Mouse (Mus musculus) ES-Bruce4 (cell line): Measurements from ENCODE around the gene Olfr1423. TPM values are rescaled to one million over a fixed set of nuclear protein-coding genes. Genes with fewer than 3 reads are reported as not detected.

ENCODE experiments used
- H3K27ac ChIP-seq: 2 replicates; pipeline ENCODE4 v1.5.1; 2012; ENCODE audit warnings: low read length, inconsistent platforms; ENCODE audit not compliant: insufficient read depth
- H3K27me3 ChIP-seq: 2 replicates; pipeline ENCODE4 v1.6.1; 2012; ENCODE audit warnings: mild to moderate bottlenecking, low read length, inconsistent platforms; ENCODE audit not compliant: control insufficient read depth, poor library complexity, insufficient read depth, severe bottlenecking
- H3K36me3 ChIP-seq: 2 replicates; pipeline ENCODE4 v1.6.1; 2012; ENCODE audit warnings: inconsistent platforms, mild to moderate bottlenecking, low read length, moderate library complexity; ENCODE audit not compliant: control insufficient read depth, poor library complexity, insufficient read depth, severe bottlenecking
- H3K4me1 ChIP-seq: one replicate; pipeline ENCODE4 v1.8.1; 2011; ENCODE audit warnings: low read length; ENCODE audit not compliant: control insufficient read depth, insufficient read depth
- H3K4me3 ChIP-seq: 2 replicates; pipeline ENCODE4 v1.5.1; 2011; ENCODE audit warnings: low read depth, mild to moderate bottlenecking, low read length
- H3K9ac ChIP-seq: 2 replicates; pipeline ENCODE4 v1.6.1; 2012; ENCODE audit warnings: low read depth, mild to moderate bottlenecking, inconsistent platforms; ENCODE audit not compliant: poor library complexity, severe bottlenecking
- H3K9me3 ChIP-seq: replicated peaks from 2 replicates; pipeline ENCODE4 v1.6.1; 2012; ENCODE audit warnings: mild to moderate bottlenecking, low read length, inconsistent platforms; ENCODE audit not compliant: control insufficient read depth, poor library complexity, insufficient read depth, severe bottlenecking
- CTCF ChIP-seq: IDR thresholded peaks from one replicate; pipeline ENCODE4 v1.8.1; 2011; ENCODE audit warnings: low read depth, low read length
- EP300 ChIP-seq: IDR thresholded peaks from 2 replicates; pipeline ENCODE4 v1.6.1; 2011; ENCODE audit warnings: low read depth, low read length; ENCODE audit not compliant: insufficient read depth
- POLR2A ChIP-seq: IDR thresholded peaks from one replicate; pipeline ENCODE4 v1.8.1; 2011; ENCODE audit warnings: low read length; ENCODE audit not compliant: insufficient read depth
- polyA plus RNA-seq: library from polyadenylated mRNA; stranded (reverse); fragments of >200 nt; gene quantifications from 2 replicates; pipeline ENCODE4 v1.2.4, GENCODE M21; 2011; ENCODE audit warnings: low read depth; ENCODE audit not compliant: missing spikeins, insufficient read depth, insufficient read length

Olfr1423 gene
- polyA plus RNA-seq, 1 experiment = 0.10 TPM

DNA sequence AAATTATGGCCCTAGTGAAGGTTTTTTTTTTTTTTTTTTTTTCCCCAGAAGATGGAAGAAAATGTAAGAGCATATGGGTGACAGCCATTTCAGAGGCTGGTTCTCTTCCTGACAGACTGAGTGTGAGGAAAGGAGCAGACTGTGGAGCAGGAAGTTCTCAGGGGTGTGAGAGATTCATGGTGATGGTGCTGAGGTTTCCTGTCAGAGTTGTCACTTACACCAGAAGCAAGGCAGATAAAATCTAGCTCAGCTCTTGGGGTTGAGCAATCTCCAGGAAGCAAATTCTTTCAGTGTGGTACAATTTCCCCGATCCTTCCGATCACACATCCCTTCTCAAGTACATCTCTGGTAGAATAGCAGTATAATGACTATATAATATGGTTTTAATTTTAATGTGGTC, 14.5 kb downstream of the Olfr1423 start:
- Histone ChIP-seq H3K9me3 (no peaks in the 10 kb centered on the region), H3K36me3 (no peaks in the 10 kb centered on the region), H3K27me3 (no peaks in the 10 kb centered on the region), H3K4me1 (no peaks in the 10 kb centered on the region), H3K27ac (no peak overlapping the region), H3K4me3 (no peak overlapping the region), H3K9ac (no peak overlapping the region)
- TF ChIP-seq POLR2A = no peak
- no peak for TF ChIP-seq CTCF
- TF ChIP-seq EP300 = no peak

DNA sequence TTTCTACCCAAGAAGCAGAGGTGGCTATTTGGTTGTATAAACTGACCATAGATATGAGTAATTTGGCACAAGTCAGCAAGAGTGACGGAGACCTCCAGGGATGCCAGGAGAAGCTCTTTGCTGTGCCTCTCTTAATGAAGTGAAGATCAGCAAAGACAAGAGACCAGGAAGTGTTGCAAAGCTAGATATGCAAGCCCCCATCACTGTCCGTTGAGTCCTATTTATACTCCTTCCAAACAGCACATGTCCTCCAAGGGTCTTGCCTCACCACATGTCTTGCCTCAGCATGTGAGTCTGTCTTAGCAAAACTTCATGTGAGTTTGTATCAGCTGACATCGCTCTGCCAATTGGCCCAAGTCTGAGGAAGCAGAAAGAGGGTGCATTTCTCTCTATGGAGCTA, 15.8 kb downstream of the Olfr1423 start:
- Histone ChIP-seq H3K27me3 (no peaks in the 10 kb centered on the region), H3K36me3 (no peaks in the 10 kb centered on the region), H3K27ac (no peak overlapping the region), H3K4me1 (no peaks in the 10 kb centered on the region), H3K4me3 (no peak overlapping the region), H3K9me3 (no peaks in the 10 kb centered on the region), H3K9ac (no peak overlapping the region)
- TF ChIP-seq POLR2A (no peak), CTCF (no peak), EP300 (no peak)

DNA sequence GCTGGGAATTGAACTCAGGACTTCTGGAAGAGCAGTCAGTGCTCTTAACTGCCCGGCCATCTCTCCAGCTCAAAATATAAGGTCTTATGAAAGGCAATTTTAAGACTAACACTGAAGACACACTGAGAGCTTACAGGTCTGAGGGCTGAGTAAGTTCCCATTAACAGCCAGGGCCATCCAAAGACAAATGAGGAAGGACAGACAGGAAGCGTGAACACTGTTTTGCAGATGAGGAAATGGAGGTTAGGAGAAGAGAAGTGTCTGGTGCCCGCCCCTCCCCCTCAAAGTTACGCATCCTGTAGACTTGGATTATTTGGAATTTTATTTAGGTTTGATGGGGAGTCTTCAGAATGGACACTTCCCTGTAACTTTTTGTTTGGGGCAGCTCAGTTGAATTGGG, 17.0 kb downstream of the Olfr1423 start:
- no peaks in the 10 kb centered on the region for H3K4me1 ChIP-seq
- H3K36me3 ChIP-seq = no peaks in the 10 kb centered on the region
- H3K9ac ChIP-seq = no peak overlapping the region
- no peaks in the 10 kb centered on the region for H3K9me3 ChIP-seq
- H3K27me3 ChIP-seq = no peaks in the 10 kb centered on the region
- no peak overlapping the region for H3K4me3 ChIP-seq
- no peak overlapping the region for H3K27ac ChIP-seq
- no peak for TF ChIP-seq POLR2A
- no peak for TF ChIP-seq EP300
- TF ChIP-seq CTCF = no peak

DNA sequence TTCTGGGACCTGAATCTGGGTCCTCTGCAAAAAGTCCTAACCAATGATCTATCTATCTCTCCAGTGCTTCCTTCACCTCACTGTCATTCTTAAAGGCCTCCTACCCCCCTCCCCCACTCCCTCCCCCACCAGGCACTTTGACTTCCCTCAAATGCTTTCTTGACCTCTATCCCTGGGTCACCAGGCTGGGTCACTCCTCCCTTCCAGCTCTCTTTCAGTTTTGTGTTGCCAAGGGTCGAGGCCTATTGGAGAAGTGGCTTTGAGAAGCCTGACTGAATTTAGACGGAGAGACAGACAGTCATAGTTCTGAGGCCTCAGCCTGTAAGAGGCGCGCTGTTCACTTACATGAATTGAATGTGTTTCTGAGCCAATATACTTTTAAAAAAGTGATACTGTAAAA, 24.9 kb downstream of the Olfr1423 start:
- Histone ChIP-seq H3K9me3 (no peaks in the 10 kb centered on the region), H3K9ac (no peak overlapping the region)
- no peak for TF ChIP-seq CTCF
- TF ChIP-seq POLR2A = no peak
- no peak for TF ChIP-seq EP300

DNA sequence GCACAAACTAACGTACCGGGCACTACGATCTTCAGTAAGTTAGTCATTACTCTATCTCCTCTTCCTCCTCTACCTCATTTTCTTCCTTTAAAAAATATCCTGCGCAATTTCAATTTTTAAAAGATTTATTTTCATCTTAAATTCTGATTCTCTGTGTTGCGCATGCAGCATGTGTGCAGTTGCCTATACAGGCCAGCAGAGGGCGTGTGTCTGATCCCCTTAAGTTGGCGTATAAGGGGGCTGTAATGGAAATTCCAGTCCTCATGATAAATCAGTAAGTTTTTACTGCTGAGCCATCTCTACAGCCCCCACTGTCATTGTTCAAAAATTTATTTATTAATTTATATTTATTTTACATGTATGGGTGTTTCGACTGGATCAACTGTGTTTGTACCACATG, 25.4 kb downstream of the Olfr1423 start:
- no peak overlapping the region for H3K9ac ChIP-seq
- no peak overlapping the region for H3K27ac ChIP-seq
- TF ChIP-seq CTCF = peak; percentile 73
- TF ChIP-seq POLR2A = no peak
- no peak for TF ChIP-seq EP300
- no peaks in the 10 kb centered on the region for H3K36me3 ChIP-seq
- H3K9me3 ChIP-seq = no peaks in the 10 kb centered on the region
- peaks cover 2% of the 10 kb centered on the region for H3K4me1 ChIP-seq
- no peaks in the 10 kb centered on the region for H3K27me3 ChIP-seq
- H3K4me3 ChIP-seq = no peak overlapping the region

More for the DNA sequence above, 24.9 kb downstream of the Olfr1423 start:
- Histone ChIP-seq H3K36me3 (no peaks in the 10 kb centered on the region), H3K4me3 (no peak overlapping the region), H3K27me3 (no peaks in the 10 kb centered on the region), H3K4me1 (peaks cover 2% of the 10 kb centered on the region), H3K27ac (no peak overlapping the region)

DNA sequence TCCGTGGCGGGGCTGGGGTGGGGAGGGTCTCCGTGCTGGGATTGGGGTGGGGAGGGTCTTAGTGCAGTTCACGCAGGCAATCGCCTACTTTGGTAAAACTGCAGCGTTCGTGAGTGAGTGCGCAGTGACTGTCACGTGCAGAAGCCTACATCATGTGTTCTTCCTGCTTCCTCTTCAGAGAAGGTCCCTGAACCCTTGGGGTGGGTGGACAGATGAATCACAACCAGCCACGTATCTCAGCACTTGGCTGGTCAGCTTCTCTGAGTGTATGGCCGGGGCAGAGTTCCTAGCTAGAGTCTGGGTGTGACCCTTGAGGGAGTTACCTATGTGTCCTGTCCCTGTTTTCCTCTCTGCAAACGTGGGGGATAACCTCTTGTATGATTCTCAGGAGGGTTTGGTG, 27.9 kb downstream of the Olfr1423 start:
- peak overlapping the region; percentile 77 for H3K9ac ChIP-seq
- no peak overlapping the region for H3K27ac ChIP-seq

More for the DNA sequence above, 27.9 kb downstream of the Olfr1423 start:
- peak overlapping the region; percentile 72 for H3K4me3 ChIP-seq
- peaks cover 2% of the 10 kb centered on the region for H3K4me1 ChIP-seq
- H3K36me3 ChIP-seq = no peaks in the 10 kb centered on the region
- TF ChIP-seq CTCF (no peak), POLR2A (no peak), EP300 (no peak)
- H3K27me3 ChIP-seq = no peaks in the 10 kb centered on the region
- H3K9me3 ChIP-seq = no peaks in the 10 kb centered on the region
